Mouse (Mus musculus) ES-Bruce4 (cell line): ENCODE data around the gene Whrn. TPM values are rescaled to one million over a fixed set of nuclear protein-coding genes. Genes with fewer than 3 reads are reported as not detected.

Experiments
- H3K27ac ChIP-seq: 2 replicates; pipeline ENCODE4 v1.5.1; 2012; ENCODE audit warnings: low read length, inconsistent platforms; ENCODE audit not compliant: insufficient read depth
- H3K27me3 ChIP-seq: 2 replicates; pipeline ENCODE4 v1.6.1; 2012; ENCODE audit warnings: mild to moderate bottlenecking, low read length, inconsistent platforms; ENCODE audit not compliant: control insufficient read depth, poor library complexity, insufficient read depth, severe bottlenecking
- H3K36me3 ChIP-seq: 2 replicates; pipeline ENCODE4 v1.6.1; 2012; ENCODE audit warnings: inconsistent platforms, mild to moderate bottlenecking, low read length, moderate library complexity; ENCODE audit not compliant: control insufficient read depth, poor library complexity, insufficient read depth, severe bottlenecking
- H3K4me1 ChIP-seq: one replicate; pipeline ENCODE4 v1.8.1; 2011; ENCODE audit warnings: low read length; ENCODE audit not compliant: control insufficient read depth, insufficient read depth
- H3K4me3 ChIP-seq: 2 replicates; pipeline ENCODE4 v1.5.1; 2011; ENCODE audit warnings: low read depth, mild to moderate bottlenecking, low read length
- H3K9ac ChIP-seq: 2 replicates; pipeline ENCODE4 v1.6.1; 2012; ENCODE audit warnings: low read depth, mild to moderate bottlenecking, inconsistent platforms; ENCODE audit not compliant: poor library complexity, severe bottlenecking
- H3K9me3 ChIP-seq: replicated peaks from 2 replicates; pipeline ENCODE4 v1.6.1; 2012; ENCODE audit warnings: mild to moderate bottlenecking, low read length, inconsistent platforms; ENCODE audit not compliant: control insufficient read depth, poor library complexity, insufficient read depth, severe bottlenecking
- CTCF ChIP-seq: IDR thresholded peaks from one replicate; pipeline ENCODE4 v1.8.1; 2011; ENCODE audit warnings: low read depth, low read length
- EP300 ChIP-seq: IDR thresholded peaks from 2 replicates; pipeline ENCODE4 v1.6.1; 2011; ENCODE audit warnings: low read depth, low read length; ENCODE audit not compliant: insufficient read depth
- POLR2A ChIP-seq: IDR thresholded peaks from one replicate; pipeline ENCODE4 v1.8.1; 2011; ENCODE audit warnings: low read length; ENCODE audit not compliant: insufficient read depth
- polyA plus RNA-seq: library from polyadenylated mRNA; stranded (reverse); fragments of >200 nt; gene quantifications from 2 replicates; pipeline ENCODE4 v1.2.4, GENCODE M21; 2011; ENCODE audit warnings: low read depth; ENCODE audit not compliant: missing spikeins, insufficient read depth, insufficient read length

The Whrn gene
- polyA plus RNA-seq, 1 experiment = 33.5 TPM

DNA sequence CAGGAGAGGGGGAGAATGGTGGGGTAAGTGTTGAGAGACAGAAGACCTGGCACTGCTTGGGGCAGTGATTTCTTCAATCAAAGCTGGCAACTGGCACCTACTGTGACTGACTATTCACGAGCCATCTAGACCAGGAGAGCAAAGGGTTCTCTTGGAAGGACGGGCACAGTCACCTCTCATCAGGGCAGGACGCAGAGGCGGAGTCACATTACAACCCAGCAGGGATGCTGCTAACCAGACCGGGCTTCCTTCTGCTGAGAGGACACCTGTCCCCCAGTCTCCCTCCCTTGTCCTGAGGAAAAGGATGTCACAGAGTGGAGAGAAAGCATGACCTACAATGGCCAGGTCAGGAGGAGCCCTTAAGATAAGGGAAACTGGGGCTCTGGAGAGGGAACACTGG, 72.0 kb downstream of the Whrn start:
- no peaks in the 10 kb centered on the region for H3K36me3 ChIP-seq
- H3K27me3 ChIP-seq = no peaks in the 10 kb centered on the region
- TF ChIP-seq CTCF (no peak), EP300 (peak; percentile 36; the same call in 1 of the 2 replicates)
- peak overlapping the region; percentile 65 for H3K27ac ChIP-seq
- H3K9ac ChIP-seq = no peak overlapping the region
- H3K4me1 ChIP-seq = peaks cover 26% of the 10 kb centered on the region
- no peak overlapping the region for H3K4me3 ChIP-seq
- H3K9me3 ChIP-seq = no peaks in the 10 kb centered on the region

DNA sequence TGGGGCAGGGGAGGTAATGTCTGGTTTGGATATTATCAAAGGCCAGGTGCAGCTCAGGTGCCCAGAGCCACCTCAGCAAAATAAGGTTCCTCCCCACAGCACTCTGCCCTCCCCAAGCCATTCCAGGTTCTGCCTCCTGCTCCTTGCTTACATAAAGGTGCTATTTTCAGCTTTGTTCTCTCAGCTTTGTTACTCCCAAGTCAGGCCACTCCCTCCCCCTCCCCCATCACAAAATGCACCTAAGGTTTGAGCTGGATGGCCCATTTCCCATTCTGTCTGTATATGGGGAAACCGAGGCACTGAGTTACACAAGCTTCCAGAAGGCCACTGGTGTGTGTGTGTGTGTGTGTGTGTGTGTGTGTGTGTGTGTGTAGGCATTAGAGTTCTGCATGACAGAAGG, 72.6 kb downstream of the Whrn start:
- no peak for TF ChIP-seq POLR2A
- TF ChIP-seq EP300 = peak; percentile 63; the same call in 1 of the 2 replicates
- H3K9ac ChIP-seq = no peak overlapping the region
- no peaks in the 10 kb centered on the region for H3K27me3 ChIP-seq
- H3K27ac ChIP-seq = peak overlapping the region; percentile 65
- H3K9me3 ChIP-seq = no peaks in the 10 kb centered on the region
- H3K36me3 ChIP-seq = no peaks in the 10 kb centered on the region
- H3K4me1 ChIP-seq = peaks cover 26% of the 10 kb centered on the region
- no peak overlapping the region for H3K4me3 ChIP-seq

DNA sequence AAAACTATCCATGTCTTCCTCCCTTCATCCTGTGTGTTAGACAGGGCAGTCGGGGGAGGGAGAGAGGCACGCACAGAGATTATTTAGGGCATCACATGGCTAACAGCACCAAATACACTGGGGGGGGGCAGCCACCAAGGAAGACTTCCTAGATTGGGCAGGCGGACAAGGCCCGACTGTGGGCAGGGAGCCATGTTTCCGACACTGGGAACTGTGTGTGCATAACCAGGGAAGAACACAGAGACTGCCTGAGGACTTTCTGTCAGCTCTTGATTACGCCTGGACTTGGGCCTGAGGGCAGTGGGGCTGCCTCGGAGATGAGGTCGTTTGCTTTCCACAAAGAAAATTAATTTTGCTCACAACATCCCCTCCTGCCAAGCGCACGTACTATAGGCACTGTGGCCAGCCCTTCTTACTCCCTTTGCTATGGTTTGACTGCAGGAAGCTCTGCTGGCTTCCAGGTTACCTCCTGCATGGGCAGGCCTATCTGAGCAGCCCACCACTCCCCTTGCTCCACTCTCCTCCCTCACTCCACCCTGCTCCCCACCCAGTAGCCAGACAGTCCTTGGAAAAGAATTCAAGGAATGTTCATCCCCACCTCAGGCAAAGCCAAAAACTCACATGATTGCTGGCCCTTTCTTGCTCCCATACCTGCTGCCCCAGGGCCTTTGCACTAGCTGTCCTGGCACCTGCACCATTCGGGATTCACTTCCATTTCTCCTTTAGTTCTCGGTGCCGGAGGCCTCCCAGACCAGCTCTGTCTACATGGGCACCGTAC, 75.5 kb downstream of the Whrn start:
- Histone ChIP-seq H3K27ac (peak overlapping the region; percentile 49), H3K36me3 (no peaks in the 10 kb centered on the region), H3K4me1 (peaks cover 17% of the 10 kb centered on the region), H3K4me3 (no peak overlapping the region), H3K27me3 (no peaks in the 10 kb centered on the region), H3K9ac (0 out of 2 replicates have a peak overlapping the region, but pooled peaks have one; percentile 14), H3K9me3 (no peaks in the 10 kb centered on the region)
- TF ChIP-seq POLR2A (no peak), EP300 (peak; percentile 86)

DNA sequence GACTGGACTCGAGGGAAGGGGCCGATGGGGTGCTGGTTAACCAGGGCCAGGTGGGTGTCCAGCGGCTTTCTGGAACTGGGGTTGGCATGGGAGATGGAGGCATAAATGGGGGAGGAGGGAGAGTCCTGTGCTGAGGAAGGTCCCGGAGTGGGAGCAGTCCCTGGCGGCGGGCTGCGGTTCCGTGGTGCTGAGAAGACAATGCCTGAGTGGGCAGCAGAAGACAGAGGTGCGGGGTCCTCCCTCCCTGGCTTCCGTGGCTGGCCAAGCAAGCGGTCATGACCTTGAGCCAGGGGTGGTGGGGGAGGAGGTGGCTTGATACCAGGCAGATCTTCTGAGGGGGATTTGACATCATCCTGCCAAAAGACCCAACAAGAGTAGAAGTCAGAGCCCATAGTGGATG, 77.5 kb downstream of the Whrn start:
- Histone ChIP-seq H3K9ac (no peak overlapping the region), H3K27me3 (no peaks in the 10 kb centered on the region), H3K36me3 (no peaks in the 10 kb centered on the region), H3K27ac (no peak overlapping the region), H3K4me1 (peaks cover 8% of the 10 kb centered on the region), H3K9me3 (no peaks in the 10 kb centered on the region), H3K4me3 (no peak overlapping the region)
- TF ChIP-seq EP300 (no peak), POLR2A (no peak)

DNA sequence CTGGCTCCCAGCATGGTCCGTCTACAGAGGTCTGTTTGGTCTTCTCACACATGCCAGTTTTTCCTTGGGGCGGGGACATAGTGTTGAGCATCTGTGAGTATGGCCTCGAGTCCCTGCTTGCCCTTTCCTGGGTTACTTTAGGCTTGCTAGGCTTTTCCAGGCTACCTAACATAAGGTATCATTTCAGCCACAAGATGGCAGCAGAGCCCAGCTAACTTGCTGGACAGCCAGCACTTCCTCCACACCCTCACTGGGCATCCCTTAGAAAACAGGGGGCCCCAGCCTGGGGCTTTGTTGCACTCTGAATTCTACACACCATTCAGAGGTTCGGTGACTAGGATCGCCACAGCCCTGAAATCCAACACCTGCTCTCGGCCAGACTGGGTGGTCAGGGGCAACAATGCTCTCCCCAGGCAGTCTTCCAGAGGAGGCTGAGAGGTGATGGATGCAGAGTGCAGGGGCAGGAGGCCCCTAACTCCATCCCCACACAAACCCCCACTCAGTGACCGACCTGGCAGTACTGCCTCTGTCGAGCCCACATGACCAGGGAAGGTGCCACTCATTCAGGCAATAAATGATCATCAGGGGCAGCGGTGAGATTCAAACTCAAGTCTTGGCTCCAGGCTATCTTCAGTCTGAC, 78.4 kb downstream of the Whrn start:
- no peaks in the 10 kb centered on the region for H3K9me3 ChIP-seq
- H3K4me1 ChIP-seq = peaks cover 4% of the 10 kb centered on the region
- no peak overlapping the region for H3K27ac ChIP-seq
- H3K36me3 ChIP-seq = no peaks in the 10 kb centered on the region
- TF ChIP-seq CTCF = peak; percentile 77
- no peak for TF ChIP-seq POLR2A
- no peaks in the 10 kb centered on the region for H3K27me3 ChIP-seq
- H3K4me3 ChIP-seq = no peak overlapping the region
- H3K9ac ChIP-seq = no peak overlapping the region

DNA sequence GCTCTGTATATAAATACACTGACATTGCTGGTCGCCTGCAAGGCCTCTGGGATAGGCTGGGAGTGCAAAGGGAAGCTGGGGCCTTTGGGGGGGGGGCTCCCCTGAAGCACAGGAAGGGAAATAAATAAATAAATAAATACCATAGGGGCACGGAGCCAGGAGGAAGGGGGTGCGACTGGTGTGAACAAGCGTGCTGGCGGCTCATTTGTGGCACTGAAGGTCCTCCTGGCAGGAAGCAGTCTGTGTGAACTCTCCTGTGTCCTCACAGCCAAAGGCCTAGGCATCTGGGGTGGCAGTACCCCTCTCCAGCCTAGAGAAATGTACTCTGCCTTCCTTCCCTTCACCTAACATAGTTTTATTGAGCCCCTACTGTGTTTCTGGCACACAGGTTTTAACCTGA, 80.8 kb downstream of the Whrn start:
- Histone ChIP-seq H3K4me1 (peaks cover under 1% of the 10 kb centered on the region), H3K9me3 (no peaks in the 10 kb centered on the region), H3K27me3 (no peaks in the 10 kb centered on the region), H3K4me3 (no peak overlapping the region), H3K9ac (no peak overlapping the region), H3K27ac (no peak overlapping the region), H3K36me3 (no peaks in the 10 kb centered on the region)
- TF ChIP-seq EP300 (no peak), CTCF (no peak), POLR2A (no peak)
